Mouse (Mus musculus) kidney, adult 8-10 months (tissue): ENCODE measurements around the gene Gls.
A peak's percentile ranks its signal among the peaks of the same experiment; 100 is the strongest.

ENCODE experiments used
- DNase-seq, 2 experiments: peaks; one replicate each; pipeline ENCODE4 v3.0.0; 2022

Gls gene

GRCm38 (mm10) chr1:52233143-52233713, at the start of gene Gls:
Gls (minus strand) TSS chr1:52233232.
- peak; percentile 97 to 98 for DNase-seq

GRCm38 (mm10) chr1:52279831-52280595, 47.0 kb upstream of the Gls start:
- DNase-seq: no peak

- no peak for DNase-seq
These were observed 46.3 kb upstream of the Gls start for GRCm38 (mm10) chr1:52279331-52279730.

- DNase-seq: peak; percentile 87 to 95
These were observed 45.0 kb upstream of the Gls start for GRCm38 (mm10) chr1:52278073-52278472.

GRCm38 (mm10) chr1:52274210-52274609, 41.2 kb upstream of the Gls start:
- DNase-seq: no peak

- no peak for DNase-seq
These were observed 39.1 kb upstream of the Gls start for GRCm38 (mm10) chr1:52272018-52272678.

GRCm38 (mm10) chr1:52270354-52270753, 37.3 kb upstream of the Gls start:
- DNase-seq: peak; percentile 51 to 62

GRCm38 (mm10) chr1:52269596-52269995, 36.6 kb upstream of the Gls start:
- DNase-seq: no peak

- no peak for DNase-seq
These were observed 35.0 kb upstream of the Gls start for GRCm38 (mm10) chr1:52268006-52268405.

GRCm38 (mm10) chr1:52267606-52268005, 34.6 kb upstream of the Gls start:
- peak; percentile 48 to 64 for DNase-seq

GRCm38 (mm10) chr1:52265886-52266516, 33.0 kb upstream of the Gls start:
- DNase-seq: no peak

- DNase-seq: no peak
These were observed 31.3 kb upstream of the Gls start for GRCm38 (mm10) chr1:52264290-52264689.

- no peak for DNase-seq
These were observed 27.5 kb upstream of the Gls start for GRCm38 (mm10) chr1:52260354-52261090.

GRCm38 (mm10) chr1:52258006-52258749, 25.1 kb upstream of the Gls start:
- no peak for DNase-seq

- DNase-seq: no peak
These were observed 23.9 kb upstream of the Gls start for GRCm38 (mm10) chr1:52256916-52257315.

GRCm38 (mm10) chr1:52256194-52256593, 23.2 kb upstream of the Gls start:
- DNase-seq: no peak

- DNase-seq: no peak
These were observed 21.4 kb upstream of the Gls start for GRCm38 (mm10) chr1:52254411-52254810.

GRCm38 (mm10) chr1:52253386-52253785, 20.4 kb upstream of the Gls start:
- no peak for DNase-seq

GRCm38 (mm10) chr1:52252447-52252846, 19.4 kb upstream of the Gls start:
- no peak for DNase-seq

- DNase-seq: peak; percentile 73 to 82
These were observed 18.2 kb upstream of the Gls start for GRCm38 (mm10) chr1:52251038-52251735.

- peak in 1 of 2 experiments; percentile 33 for DNase-seq
These were observed 16.0 kb upstream of the Gls start for GRCm38 (mm10) chr1:52248899-52249556.
